Mouse (Mus musculus): Measurements from ENCODE around the gene Gstt2.

DNA sequence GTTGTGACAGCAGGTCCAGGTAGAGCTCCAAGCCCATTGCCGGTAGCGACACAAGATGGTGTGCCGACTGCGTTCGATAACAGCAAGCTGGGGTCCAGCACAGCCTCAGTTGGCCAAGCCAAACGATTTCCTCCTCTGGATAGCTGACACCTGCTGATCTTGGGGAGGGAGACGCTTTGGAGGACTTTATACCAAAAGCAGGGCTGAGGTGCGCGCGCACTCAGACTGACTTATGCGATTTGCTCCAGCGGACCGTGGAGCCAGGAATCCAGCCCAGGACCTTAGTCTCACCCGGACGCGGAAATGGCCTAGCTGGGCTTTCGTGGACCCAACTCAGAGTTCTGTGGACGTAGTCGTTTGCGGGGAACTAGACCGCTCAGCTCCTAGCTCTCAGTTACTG is 3.0 kb downstream of the Gstt2 start:
- TF ChIP-seq POLR2A (IDR thresholded peaks at IDR 0.05; ENCODE audit: low read depth, low read length): peak; percentile 36; the same call in 1 of the 2 replicates
- no peak for TF ChIP-seq CTCF (IDR thresholded peaks at IDR 0.05; ENCODE audit: borderline replicate concordance, insufficient read depth, low read length)

All from embryonic fibroblast, embryonic 13.5 days (primary cell).